Mouse (Mus musculus) MEL (cell line): ENCODE measurements around the gene Gm3045. TPM values are rescaled to one million over a fixed set of nuclear protein-coding genes. Genes with fewer than 3 reads are reported as not detected.

Experiments
- DNase-seq: peaks from one replicate; pipeline ENCODE4 v3.0.0; 2011; ENCODE audit warnings: low read depth, low spot score
- H3K27ac ChIP-seq: 2 replicates; pipeline ENCODE4 v1.5.1; 2012; ENCODE audit warnings: low read depth, mild to moderate bottlenecking, control low read depth, low read length, moderate library complexity; ENCODE audit not compliant: control insufficient read depth
- H3K27me3 ChIP-seq, 2 experiments: fragments of 150-350 bp in 1 of 2; sonication (generic) in 1 of 2; 2 replicates each; pipeline ENCODE4 v1.6.1; 2012; ENCODE audit warnings: low read length in 2 of 2, mild to moderate bottlenecking in 2 of 2, improper control_type of control experiment in 1 of 2, moderate library complexity in 1 of 2; ENCODE audit not compliant: insufficient read depth in 2 of 2, control insufficient read depth in 1 of 2
- H3K36me3 ChIP-seq, 2 experiments: 2 replicates each; pipeline ENCODE4 v1.6.1; 2012 to 2014; ENCODE audit warnings: low read length in 2 of 2, improper control_type of control experiment in 1 of 2, inconsistent platforms in 1 of 2, mild to moderate bottlenecking in 1 of 2; ENCODE audit not compliant: insufficient read depth in 2 of 2, control insufficient read depth in 1 of 2
- H3K4me1 ChIP-seq, 2 experiments: fragments of 150-350 bp in 1 of 2; sonication (generic) in 1 of 2; 2 replicates each; pipeline ENCODE4 v1.6.1; 2012; ENCODE audit warnings: low read length in 2 of 2, improper control_type of control experiment in 1 of 2, mild to moderate bottlenecking in 1 of 2; ENCODE audit not compliant: insufficient read depth in 2 of 2, control insufficient read depth in 1 of 2
- H3K4me3 ChIP-seq, 2 experiments: fragments of 150-350 bp in 1 of 2; sonication (generic) in 1 of 2; 2 replicates each; pipeline ENCODE4 v1.5.1; 2012; ENCODE audit warnings: low read depth in 2 of 2, low read length in 2 of 2, mild to moderate bottlenecking in 2 of 2, moderate library complexity in 2 of 2, control low read depth in 1 of 2, improper control_type of control experiment in 1 of 2; ENCODE audit not compliant: control insufficient read depth in 1 of 2, insufficient read depth in 1 of 2
- H3K79me2 ChIP-seq: 2 replicates; pipeline ENCODE4 v1.6.1; 2012; ENCODE audit warnings: mild to moderate bottlenecking, low read length, moderate library complexity; ENCODE audit not compliant: control insufficient read depth, poor library complexity, insufficient read depth
- H3K9ac ChIP-seq: 2 replicates; pipeline ENCODE4 v1.6.1; 2012; ENCODE audit warnings: low read depth, mild to moderate bottlenecking, control low read depth, low read length, moderate library complexity; ENCODE audit not compliant: control insufficient read depth, poor library complexity, severe bottlenecking
- H3K9me3 ChIP-seq: fragments of 150-350 bp; sonication (generic); replicated peaks from 2 replicates; pipeline ENCODE4 v1.6.1; 2012; ENCODE audit warnings: mild to moderate bottlenecking, low read length, improper control_type of control experiment, moderate library complexity; ENCODE audit not compliant: insufficient read depth
- ELF1 ChIP-seq: IDR thresholded peaks from 2 replicates; pipeline ENCODE4 v1.6.1; 2014; ENCODE audit warnings: low read depth, mild to moderate bottlenecking, inconsistent platforms, low read length, improper control_type of control experiment, moderate library complexity
- EP300 ChIP-seq, 2 experiments: IDR thresholded peaks; 2 replicates each; pipeline ENCODE4 v1.6.1; 2011; ENCODE audit warnings: improper control_type of control experiment in 2 of 2, low read length in 2 of 2, low read depth in 1 of 2, mild to moderate bottlenecking in 1 of 2
- ETS1 ChIP-seq: IDR thresholded peaks from 2 replicates; pipeline ENCODE4 v1.6.1; 2012; ENCODE audit warnings: low read depth, mild to moderate bottlenecking, inconsistent platforms, low read length, improper control_type of control experiment, moderate library complexity
- JUND ChIP-seq: IDR thresholded peaks from 2 replicates; pipeline ENCODE4 v1.6.1; 2011; ENCODE audit warnings: low read depth, mild to moderate bottlenecking, improper control_type of control experiment, low read length
- KAT2A ChIP-seq: conservative IDR thresholded peaks from 2 replicates; pipeline ENCODE4 v1.6.1; 2012; ENCODE audit warnings: low read depth, low read length, improper control_type of control experiment, inconsistent platforms
- MAX ChIP-seq: IDR thresholded peaks from 2 replicates; pipeline ENCODE4 v1.6.1; 2011; ENCODE audit warnings: low read length, improper control_type of control experiment
- MAZ ChIP-seq: IDR thresholded peaks from 2 replicates; pipeline ENCODE4 v1.6.1; 2012; ENCODE audit warnings: low read depth, mild to moderate bottlenecking, inconsistent platforms, low read length, improper control_type of control experiment
- MXI1 ChIP-seq: IDR thresholded peaks from 2 replicates; pipeline ENCODE4 v1.6.1; 2011; ENCODE audit warnings: mild to moderate bottlenecking, low read depth, low read length, improper control_type of control experiment
- MYB ChIP-seq: IDR thresholded peaks from 2 replicates; pipeline ENCODE4 v1.6.1; 2011; ENCODE audit warnings: mild to moderate bottlenecking, low read depth, low read length, improper control_type of control experiment
- MYC ChIP-seq: IDR thresholded peaks from 2 replicates; pipeline ENCODE4 v1.6.1; 2011; ENCODE audit warnings: low read depth, mild to moderate bottlenecking, low read length, improper control_type of control experiment, moderate library complexity
- NELFE ChIP-seq: IDR thresholded peaks from 2 replicates; pipeline ENCODE4 v1.6.1; 2011; ENCODE audit warnings: low read depth, low read length, improper control_type of control experiment
- NRF1 ChIP-seq: IDR thresholded peaks from 2 replicates; pipeline ENCODE4 v1.6.1; 2014; ENCODE audit warnings: low read depth, mild to moderate bottlenecking, inconsistent platforms, low read length, improper control_type of control experiment, moderate library complexity; ENCODE audit not compliant: poor library complexity, insufficient read depth, severe bottlenecking
- POLR2A ChIP-seq, 2 experiments: IDR thresholded peaks; 2 replicates each; pipeline ENCODE4 v1.6.1; 2011 to 2012; ENCODE audit warnings: low read length in 2 of 2, mild to moderate bottlenecking in 2 of 2, control low read depth in 1 of 2, improper control_type of control experiment in 1 of 2, low read depth in 1 of 2, moderate library complexity in 1 of 2; ENCODE audit not compliant: control insufficient read depth in 1 of 2, insufficient read depth in 1 of 2, poor library complexity in 1 of 2
- POLR2AphosphoS2 ChIP-seq: IDR thresholded peaks from 2 replicates; pipeline ENCODE4 v1.6.1; 2011; ENCODE audit warnings: low read length, improper control_type of control experiment
- POLR2AphosphoS5 ChIP-seq: IDR thresholded peaks from 2 replicates; pipeline ENCODE4 v1.6.1; 2012; ENCODE audit warnings: low read depth, borderline replicate concordance, mild to moderate bottlenecking, inconsistent platforms, low read length, moderate library complexity, mixed read lengths
- RAD21 ChIP-seq: IDR thresholded peaks from 2 replicates; pipeline ENCODE4 v1.6.1; 2011; ENCODE audit warnings: mild to moderate bottlenecking, low read depth, low read length, improper control_type of control experiment
- RCOR1 ChIP-seq: IDR thresholded peaks from 2 replicates; pipeline ENCODE4 v1.6.1; 2012; ENCODE audit warnings: low read depth, mild to moderate bottlenecking, inconsistent platforms, low read length, improper control_type of control experiment
- SIN3A ChIP-seq: IDR thresholded peaks from 2 replicates; pipeline ENCODE4 v1.6.1; 2012; ENCODE audit warnings: low read length, improper control_type of control experiment, inconsistent platforms
- SMC3 ChIP-seq: IDR thresholded peaks from 2 replicates; pipeline ENCODE4 v1.6.1; 2011; ENCODE audit warnings: low read depth, low read length, improper control_type of control experiment
- TAL1 ChIP-seq: IDR thresholded peaks from 2 replicates; pipeline ENCODE4 v1.6.1; 2012; ENCODE audit warnings: mild to moderate bottlenecking, inconsistent platforms, low read length, moderate library complexity, mixed read lengths
- TBP ChIP-seq: IDR thresholded peaks from 2 replicates; pipeline ENCODE4 v1.8.0; 2011; ENCODE audit warnings: low read depth, low read length, improper control_type of control experiment
- TCF12 ChIP-seq: IDR thresholded peaks from 2 replicates; pipeline ENCODE4 v1.6.1; 2014; ENCODE audit warnings: low read depth, mild to moderate bottlenecking, inconsistent platforms, low read length, improper control_type of control experiment, moderate library complexity
- ZMIZ1 ChIP-seq: IDR thresholded peaks from 2 replicates; pipeline ENCODE4 v1.6.1; 2012; ENCODE audit warnings: low read depth, mild to moderate bottlenecking, inconsistent platforms, low read length, improper control_type of control experiment, moderate library complexity
- ZNF384 ChIP-seq: IDR thresholded peaks from 2 replicates; pipeline ENCODE4 v1.6.1; 2012; ENCODE audit warnings: low read depth, mild to moderate bottlenecking, inconsistent platforms, low read length, improper control_type of control experiment
- polyA plus RNA-seq, 2 experiments: library from polyadenylated mRNA; stranded (reverse) in 1 of 2; unstranded in 1 of 2; fragments of >175 nt in 1 of 2; fragments of >200 nt in 1 of 2; gene quantifications; 2 replicates each; pipeline versions ENCODE4 v1.2.1 to v1.2.4; 2012; ENCODE audit warnings: low replicate concordance in 2 of 2, low read depth in 1 of 2; ENCODE audit not compliant: insufficient read length in 2 of 2, insufficient read depth in 1 of 2, missing spikeins in 1 of 2
- total RNA-seq: library from RNA; depleted of rRNA; stranded (reverse); fragments of 300-350 nt; gene quantifications from 2 replicates; pipeline ENCODE4 v1.2.3, GENCODE M21; 2012

Gene Gm3045
- total and polyA plus RNA-seq, 3 experiments = not detected

- no peak for DNase-seq
- Histone ChIP-seq H3K4me3 (no peak overlapping the region), H3K36me3 (no peaks in the 10 kb centered on the region), H3K27ac (no peak overlapping the region), H3K9ac (no peak overlapping the region), H3K79me2 (no peaks in the 10 kb centered on the region), H3K9me3 (no peaks in the 10 kb centered on the region), H3K27me3 (no peaks in the 10 kb centered on the region), H3K4me1 (no peaks in the 10 kb centered on the region)
- no peak for TF ChIP-seq MAX
- TF ChIP-seq POLR2AphosphoS5 = no peak
- no peak for TF ChIP-seq MYC
- TF ChIP-seq ELF1 = no peak
- TF ChIP-seq NELFE = no peak
- TF ChIP-seq RAD21 = no peak
These were observed 21.8 kb upstream of the Gm3045 start for GRCm38 (mm10) chr13:56404511-56405140.

- TF ChIP-seq MYB (no peak), ELF1 (no peak), TBP (no peak), SIN3A (no peak), POLR2AphosphoS2 (no peak), KAT2A (no peak), EP300 (IDR thresholded peaks at IDR 0.05; ENCODE audit: low read depth in 1 of 2, low read length in 2 of 2) (no peak), ZNF384 (no peak), NRF1 (no peak), ZMIZ1 (no peak), TAL1 (no peak), MAZ (no peak), RCOR1 (no peak), JUND (no peak), SMC3 (no peak), POLR2A (IDR thresholded peaks at IDR 0.05; ENCODE audit: control insufficient read depth in 1 of 2, insufficient read depth in 1 of 2, low read depth in 1 of 2, low read length in 2 of 2, poor library complexity in 1 of 2) (no peak), ETS1 (no peak), MXI1 (no peak), TCF12 (no peak)
- no peaks in the 10 kb centered on the region for H3K27me3 ChIP-seq
- DNase-seq = no peak
- H3K4me3 ChIP-seq = no peak overlapping the region
- no peak overlapping the region for H3K27ac ChIP-seq
- H3K36me3 ChIP-seq = no peaks in the 10 kb centered on the region
- no peak overlapping the region for H3K9ac ChIP-seq
- no peaks in the 10 kb centered on the region for H3K79me2 ChIP-seq
- H3K4me1 ChIP-seq = no peaks in the 10 kb centered on the region
- no peaks in the 10 kb centered on the region for H3K9me3 ChIP-seq
These were observed 14.0 kb upstream of the Gm3045 start for GRCm38 (mm10) chr13:56412286-56412873.
